Mouse (Mus musculus) kidney, embryonic 16.5 days (tissue): Measurements from ENCODE around the gene Vps72. TPM values are rescaled to one million over a fixed set of nuclear protein-coding genes. Genes with fewer than 3 reads are reported as not detected.

ENCODE experiments used
- ATAC-seq: fragments of 200-750 bp; cut with Nextera tagmentation; 2 replicates; pipeline ENCODE4 v1.8.0; 2017; ENCODE audit warnings: moderate TSS enrichment; ENCODE audit not compliant: low FRiP score, low TSS enrichment
- H3K27ac ChIP-seq: fragments of 300-500 bp; sonication (generic); 2 replicates; pipeline ENCODE4 v1.5.1; 2014; ENCODE audit warnings: low read length
- H3K27me3 ChIP-seq: fragments of 300-500 bp; sonication (generic); 2 replicates; pipeline ENCODE4 v1.6.1; 2014; ENCODE audit warnings: low read length, control low read depth, mixed read lengths; ENCODE audit not compliant: insufficient read depth
- H3K36me3 ChIP-seq: fragments of 300-500 bp; sonication (generic); 2 replicates; pipeline ENCODE4 v1.6.1; 2014; ENCODE audit warnings: low read length, control low read depth, mixed read lengths; ENCODE audit not compliant: insufficient read depth
- H3K4me1 ChIP-seq: fragments of 300-500 bp; sonication (generic); 2 replicates; pipeline ENCODE4 v1.6.1; 2014; ENCODE audit warnings: low read length, control low read depth, mixed read lengths; ENCODE audit not compliant: insufficient read depth
- H3K4me2 ChIP-seq: fragments of 300-500 bp; sonication (generic); replicated peaks from 2 replicates; pipeline ENCODE4 v1.6.1; 2014; ENCODE audit warnings: low read depth, low read length
- H3K4me3 ChIP-seq: fragments of 300-500 bp; sonication (generic); 2 replicates; pipeline ENCODE4 v1.5.1; 2014; ENCODE audit warnings: mild to moderate bottlenecking, low read length
- H3K9ac ChIP-seq: fragments of 300-500 bp; sonication (generic); replicated peaks from 2 replicates; pipeline ENCODE4 v1.6.1; 2014; ENCODE audit warnings: low read length
- H3K9me3 ChIP-seq: fragments of 300-500 bp; sonication (generic); 2 replicates; pipeline ENCODE4 v1.6.1; 2016; ENCODE audit warnings: low read length, control low read depth
- WGBS: fragments of 180-500 bp; shearing (Covaris S2); extraction: QIAGEN DNeasy Blood & Tissue Kit; methylation state at CpG from one replicate; pipeline ENCODE4 v1.1.7; 2014; 5-methylcytosine and 5-hydroxymethylcytosine counted together
- polyA plus RNA-seq: library from polyadenylated mRNA; unstranded; fragments of >200 nt; fragmentation: Nextera tagmentation; extraction: Ambion mirVana; gene quantifications from 2 replicates; pipeline ENCODE4 v1.2.1, GENCODE M21; 2015

Gene Vps72
- polyA plus RNA-seq, 1 experiment from 2014 or later: 184 TPM

DNA sequence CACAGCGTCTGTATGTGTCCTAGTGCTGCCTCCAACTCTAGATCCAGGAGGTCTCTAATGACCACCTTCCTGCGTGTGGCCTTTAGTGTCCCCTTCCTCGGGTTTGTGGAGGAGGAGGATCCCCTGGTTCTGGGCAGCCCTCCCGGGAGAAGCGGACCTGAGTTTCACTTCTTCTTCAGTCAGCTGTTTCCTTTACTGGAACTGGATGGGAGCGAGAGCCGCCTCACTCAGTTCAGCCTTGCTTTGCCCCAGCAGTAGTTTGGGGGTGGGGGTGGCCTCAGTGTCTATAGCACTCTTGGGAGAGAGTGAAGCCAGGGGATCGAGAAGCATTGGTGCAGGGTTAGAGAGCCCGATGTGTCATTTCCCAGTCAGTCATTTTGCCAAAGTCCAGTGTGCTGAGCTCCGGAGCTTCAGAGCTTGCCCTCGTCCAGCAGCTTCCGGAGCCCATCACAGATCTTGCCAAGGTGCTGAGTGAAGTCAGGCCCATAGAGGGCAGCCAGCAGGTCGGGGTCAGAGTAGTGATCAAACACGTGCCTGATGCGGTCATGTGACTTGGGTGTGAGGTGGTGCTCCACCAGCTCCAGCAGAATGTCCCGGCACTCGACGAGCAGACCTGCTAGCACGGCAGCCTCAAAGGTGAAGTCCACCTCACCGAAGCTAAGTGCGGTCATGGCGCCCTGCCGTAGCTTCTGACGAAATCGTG is 28.9 kb downstream of the Vps72 start:
- H3K9ac ChIP-seq: no peak overlapping the region

GRCm38 (mm10) chr3:95140289-95140595 is 29.4 kb downstream of the Vps72 start:
- Histone ChIP-seq H3K9ac (no peak overlapping the region), H3K27ac (no peak overlapping the region), H3K36me3 (peaks cover 11% of the 10 kb centered on the region; the same call in 1 of the 2 replicates), H3K27me3 (no peaks in the 10 kb centered on the region), H3K9me3 (no peaks in the 10 kb centered on the region), H3K4me1 (0 out of 2 replicates have a peak, but pooled peaks cover 4% of the 10 kb centered on the region), H3K4me2 (no peak overlapping the region), H3K4me3 (no peak overlapping the region)
- 69% methylated on average over 18 of the region's 18 CpGs for WGBS
- no peak for ATAC-seq

More for the DNA sequence above, 28.9 kb downstream of the Vps72 start:
- peaks cover 4% of the 10 kb centered on the region; the same call in 1 of the 2 replicates for H3K4me1 ChIP-seq
- no peak overlapping the region for H3K4me3 ChIP-seq
- peaks cover 11% of the 10 kb centered on the region; the same call in 1 of the 2 replicates for H3K36me3 ChIP-seq
- ATAC-seq: no peak
- 68% methylated on average over 25 of the region's 25 CpGs for WGBS
- H3K27ac ChIP-seq: no peak overlapping the region
- H3K27me3 ChIP-seq: no peaks in the 10 kb centered on the region
- no peaks in the 10 kb centered on the region for H3K9me3 ChIP-seq
- H3K4me2 ChIP-seq: no peak overlapping the region

DNA sequence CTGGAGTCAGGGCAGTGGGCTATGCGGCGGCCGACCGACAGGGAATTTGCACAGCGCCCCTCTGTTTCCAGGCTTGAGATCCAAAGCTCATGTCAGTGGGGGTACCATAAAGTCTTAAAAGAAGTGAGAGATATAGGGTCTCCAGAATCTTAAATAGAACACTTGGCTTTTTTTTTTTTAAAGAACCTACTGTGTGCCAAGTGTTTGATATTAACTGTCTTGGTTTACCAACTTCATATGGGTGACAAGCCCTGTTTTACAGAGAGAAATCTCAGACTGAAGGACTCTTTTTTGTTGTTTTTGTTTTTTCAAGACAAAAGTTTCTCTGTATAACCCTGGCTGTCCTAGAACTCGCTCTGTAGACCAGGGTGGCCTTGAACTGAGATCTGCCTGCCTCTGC is 30.0 kb downstream of the Vps72 start:
- Histone ChIP-seq H3K4me3 (no peak overlapping the region), H3K9ac (no peak overlapping the region), H3K36me3 (peaks cover 11% of the 10 kb centered on the region; the same call in 1 of the 2 replicates), H3K4me2 (no peak overlapping the region), H3K27me3 (no peaks in the 10 kb centered on the region), H3K9me3 (no peaks in the 10 kb centered on the region), H3K4me1 (no peaks in the 10 kb centered on the region), H3K27ac (no peak overlapping the region)
- WGBS: 85% methylated on average over 6 of the region's 6 CpGs
- ATAC-seq: no peak

DNA sequence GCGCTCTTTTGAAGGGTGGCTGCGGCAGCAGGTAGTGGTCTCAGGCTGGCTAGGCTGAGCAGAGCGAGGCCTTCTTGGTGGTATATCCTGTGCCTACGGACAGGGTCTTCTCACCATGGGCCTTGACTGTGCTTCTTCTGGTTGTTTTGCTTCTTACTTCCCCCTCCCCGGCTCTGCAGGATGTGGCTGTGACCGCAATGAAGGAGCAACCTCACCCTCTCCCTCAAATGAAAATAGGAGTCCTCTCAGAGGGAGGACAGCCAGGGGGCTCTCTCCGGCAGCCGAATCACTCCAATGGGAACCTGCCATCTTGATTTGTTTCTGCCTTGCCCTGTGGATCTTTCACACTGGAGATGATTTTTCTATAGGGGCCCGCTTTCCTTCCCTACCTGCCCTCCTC is 30.7 kb downstream of the Vps72 start:
- Histone ChIP-seq H3K27me3 (no peaks in the 10 kb centered on the region), H3K4me3 (no peak overlapping the region), H3K9ac (no peak overlapping the region), H3K27ac (no peak overlapping the region), H3K4me2 (no peak overlapping the region), H3K4me1 (no peaks in the 10 kb centered on the region), H3K36me3 (peaks cover 11% of the 10 kb centered on the region; the same call in 1 of the 2 replicates), H3K9me3 (no peaks in the 10 kb centered on the region)
- ATAC-seq: no peak
- WGBS: 92% methylated on average over 9 of the region's 9 CpGs

GRCm38 (mm10) chr3:95141952-95142616 is 31.3 kb downstream of the Vps72 start, which contains the start of gene Tnfaip8l2:
Gene Tnfaip8l2 (minus strand): TSS chr3:95142360.
- 84% methylated on average over 10 of the region's 10 CpGs for WGBS

DNA sequence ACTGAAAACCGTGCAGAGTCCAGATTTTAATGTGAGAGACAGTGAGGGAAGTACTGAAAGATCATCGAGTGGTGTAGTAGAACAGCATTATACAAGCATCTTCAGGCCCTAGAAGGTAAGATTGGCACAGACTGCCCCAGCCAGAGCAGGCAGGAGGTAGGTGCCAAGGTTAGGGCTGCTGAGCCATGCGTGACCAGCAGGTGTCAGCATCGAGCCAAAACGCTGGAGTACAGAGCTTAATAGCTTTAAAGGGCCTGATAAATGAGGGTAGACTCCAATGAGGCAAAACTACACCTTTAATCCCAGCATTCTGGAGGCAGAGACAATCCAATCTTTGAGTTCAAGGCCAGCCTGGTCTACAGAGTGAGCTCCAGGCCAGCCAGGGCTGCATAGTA is 31.8 kb downstream of the Vps72 start:
- Histone ChIP-seq H3K4me3 (no peak overlapping the region), H3K36me3 (peaks cover 11% of the 10 kb centered on the region; the same call in 1 of the 2 replicates), H3K9me3 (no peaks in the 10 kb centered on the region), H3K27me3 (no peaks in the 10 kb centered on the region), H3K4me1 (no peaks in the 10 kb centered on the region), H3K4me2 (no peak overlapping the region), H3K27ac (no peak overlapping the region), H3K9ac (no peak overlapping the region)
- ATAC-seq: peak; percentile 83
- WGBS: 10% methylated on average over 5 of the region's 5 CpGs

More at GRCm38 (mm10) chr3:95141952-95142616, 31.3 kb downstream of the Vps72 start, which contains the start of gene Tnfaip8l2:
- Histone ChIP-seq H3K4me3 (no peak within 1 kb of the TSS), H3K27me3 (no peaks in the 10 kb centered on the region), H3K4me2 (no peak within 1 kb of the TSS), H3K36me3 (peaks cover 11% of the 10 kb centered on the region; the same call in 1 of the 2 replicates), H3K27ac (no peak within 1 kb of the TSS), H3K9ac (no peak within 1 kb of the TSS), H3K4me1 (no peaks in the 10 kb centered on the region), H3K9me3 (no peaks in the 10 kb centered on the region)
- no peak for ATAC-seq

GRCm38 (mm10) chr3:95147924-95148323 is 37.1 kb downstream of the Vps72 start:
- ATAC-seq: no peak
- H3K27ac ChIP-seq: no peak overlapping the region
- H3K27me3 ChIP-seq: no peaks in the 10 kb centered on the region
- H3K9me3 ChIP-seq: no peaks in the 10 kb centered on the region
- no peak overlapping the region for H3K4me2 ChIP-seq
- 49% methylated on average over 3 of the region's 3 CpGs for WGBS
- H3K36me3 ChIP-seq: no peaks in the 10 kb centered on the region
- no peak overlapping the region for H3K9ac ChIP-seq
- no peak overlapping the region for H3K4me3 ChIP-seq
- H3K4me1 ChIP-seq: no peaks in the 10 kb centered on the region

DNA sequence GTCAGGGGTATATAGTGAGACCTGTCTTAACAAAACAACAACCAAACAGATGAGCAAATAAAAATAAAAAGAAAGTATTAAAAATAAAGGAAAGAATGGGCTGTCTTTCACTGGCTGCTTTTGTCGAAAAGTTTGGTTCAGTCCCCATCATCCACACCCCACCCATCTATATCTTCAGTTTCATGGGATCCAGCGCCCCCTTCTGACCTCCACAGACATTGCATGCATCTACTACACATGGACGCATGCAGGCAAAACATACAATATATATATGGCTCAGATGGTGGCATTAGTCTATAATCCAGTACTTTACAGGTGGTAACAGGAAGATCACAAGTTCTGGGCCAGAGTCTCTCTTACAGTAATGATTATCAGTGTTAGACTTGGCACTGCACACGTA is 43.1 kb downstream of the Vps72 start:
- H3K9ac ChIP-seq: no peak overlapping the region
- no peak for ATAC-seq
- WGBS: 41% methylated on average over 4 of the region's 4 CpGs

DNA sequence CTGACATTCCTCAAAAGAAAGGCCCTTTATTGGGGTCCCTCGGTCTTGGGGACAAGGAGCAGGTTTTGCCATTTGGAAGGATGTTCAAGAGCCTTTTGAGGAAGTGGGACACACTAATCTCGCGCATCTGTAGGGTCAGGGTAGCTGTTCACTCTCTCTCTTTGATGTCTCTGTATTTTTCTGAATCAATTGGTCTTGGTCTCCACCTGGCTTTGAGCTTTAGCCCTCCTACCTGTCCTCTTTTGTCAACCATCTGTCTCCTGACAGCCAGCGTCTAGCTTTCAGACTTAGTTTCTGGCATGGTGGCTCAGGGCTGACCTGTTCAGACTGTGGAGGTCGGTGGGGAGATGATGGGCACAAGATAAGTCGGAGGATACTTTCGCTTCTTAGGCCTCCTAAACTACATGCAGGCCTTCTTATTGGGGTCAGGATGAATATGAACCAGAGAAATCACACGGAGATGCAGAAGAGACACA is 48.7 kb downstream of the Vps72 start:
- Histone ChIP-seq H3K36me3 (no peaks in the 10 kb centered on the region), H3K4me2 (peak overlapping the region; percentile 84), H3K9ac (peak overlapping the region; percentile 58), H3K4me3 (peak overlapping the region; percentile 68), H3K27me3 (no peaks in the 10 kb centered on the region), H3K4me1 (peaks cover 23% of the 10 kb centered on the region), H3K27ac (no peak overlapping the region), H3K9me3 (no peaks in the 10 kb centered on the region)
- WGBS: 17% methylated on average over 8 of the region's 8 CpGs
- no peak for ATAC-seq

More for the DNA sequence above, 43.1 kb downstream of the Vps72 start:
- no peaks in the 10 kb centered on the region for H3K27me3 ChIP-seq
- no peak overlapping the region for H3K4me3 ChIP-seq
- H3K4me2 ChIP-seq: no peak overlapping the region
- no peaks in the 10 kb centered on the region for H3K4me1 ChIP-seq
- 0 out of 2 replicates have a peak, but pooled peaks cover 2% of the 10 kb centered on the region for H3K9me3 ChIP-seq
- no peaks in the 10 kb centered on the region for H3K36me3 ChIP-seq
- H3K27ac ChIP-seq: no peak overlapping the region
